Mouse (Mus musculus) heart, embryonic 11.5 days (tissue): ENCODE data around the gene Nav2. TPM values are rescaled to one million over a fixed set of nuclear protein-coding genes. Genes with fewer than 3 reads are reported as not detected.

Source experiments
- ATAC-seq: fragments of 200-750 bp; cut with Nextera tagmentation; replicated peaks from 2 replicates; pipeline ENCODE4 v1.8.0; 2017; ENCODE audit warnings: moderate library complexity; ENCODE audit not compliant: insufficient number of reproducible peaks, low FRiP score, low TSS enrichment
- H3K27ac ChIP-seq: fragments of 300-500 bp; sonication (generic); 2 replicates; pipeline ENCODE4 v1.5.1; 2014; ENCODE audit warnings: mild to moderate bottlenecking, low read depth, low read length
- H3K27me3 ChIP-seq: fragments of 300-500 bp; sonication (generic); 2 replicates; pipeline ENCODE4 v1.6.1; 2014; ENCODE audit warnings: mild to moderate bottlenecking, low read length, mixed read lengths; ENCODE audit not compliant: control insufficient read depth, insufficient read depth
- H3K36me3 ChIP-seq: fragments of 300-500 bp; sonication (generic); 2 replicates; pipeline ENCODE4 v1.6.1; 2014; ENCODE audit warnings: mild to moderate bottlenecking, low read length, moderate library complexity, mixed read lengths; ENCODE audit not compliant: control insufficient read depth, insufficient read depth
- H3K4me1 ChIP-seq: fragments of 300-500 bp; sonication (generic); 2 replicates; pipeline ENCODE4 v1.6.1; 2014; ENCODE audit warnings: low read length; ENCODE audit not compliant: control insufficient read depth, insufficient read depth
- H3K4me2 ChIP-seq: fragments of 300-500 bp; sonication (generic); 2 replicates; pipeline ENCODE4 v1.6.1; 2014; ENCODE audit warnings: mild to moderate bottlenecking, moderate library complexity
- H3K4me3 ChIP-seq: fragments of 300-500 bp; sonication (generic); 2 replicates; pipeline ENCODE4 v1.5.1; 2014; ENCODE audit warnings: low read depth, low read length
- H3K9ac ChIP-seq: fragments of 300-500 bp; sonication (generic); 2 replicates; pipeline ENCODE4 v1.6.1; 2014; ENCODE audit warnings: mild to moderate bottlenecking, low read depth, low read length, moderate library complexity
- H3K9me3 ChIP-seq: fragments of 300-500 bp; sonication (generic); replicated peaks from 2 replicates; pipeline ENCODE4 v1.6.1; 2016; ENCODE audit warnings: low read length; ENCODE audit not compliant: control insufficient read depth
- WGBS: fragments of 180-500 bp; shearing (Covaris S2); extraction: QIAGEN DNeasy Blood & Tissue Kit; methylation state at CpG from one replicate; pipeline ENCODE4 v1.1.7; 2014; ENCODE audit not compliant: insufficient replicate concordance; 5-methylcytosine and 5-hydroxymethylcytosine counted together
- polyA plus RNA-seq: library from polyadenylated mRNA; unstranded; fragments of >200 nt; fragmentation: Nextera tagmentation; extraction: Ambion mirVana; gene quantifications from 2 replicates; pipeline ENCODE4 v1.2.1, GENCODE M21; 2014

Gene Nav2
- polyA plus RNA-seq, 1 experiment from 2014 or later, result 32.2 TPM

DNA sequence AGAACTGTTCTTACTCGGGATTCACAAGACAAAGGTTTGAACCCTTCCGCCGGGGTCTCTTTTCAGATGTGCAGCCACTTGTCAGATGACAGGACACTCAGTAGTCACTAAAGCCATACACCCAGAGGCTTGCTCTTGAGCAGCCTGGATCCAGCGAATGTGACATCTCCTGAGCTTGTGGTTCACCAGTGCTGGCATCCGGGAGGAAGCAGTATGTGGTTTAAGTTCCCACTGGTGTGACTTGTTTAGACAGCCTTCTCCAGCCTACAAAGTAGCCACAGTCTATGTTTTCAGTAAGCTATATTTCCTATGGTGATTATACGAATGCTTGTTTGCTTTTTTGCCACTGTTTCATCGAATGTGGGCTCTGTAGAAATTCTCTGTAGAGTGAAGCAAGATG, 331.9 kb downstream of the Nav2 start:
- Histone ChIP-seq H3K36me3 (no peaks in the 10 kb centered on the region), H3K27ac (no peak overlapping the region), H3K4me2 (no peak overlapping the region), H3K4me3 (no peak overlapping the region), H3K27me3 (peaks cover 2% of the 10 kb centered on the region; the same call in 1 of the 2 replicates), H3K9ac (no peak overlapping the region), H3K4me1 (peaks cover 8% of the 10 kb centered on the region), H3K9me3 (no peaks in the 10 kb centered on the region)
- no peak for ATAC-seq
- WGBS, result 72% methylated on average over 7 of the region's 7 CpGs

DNA sequence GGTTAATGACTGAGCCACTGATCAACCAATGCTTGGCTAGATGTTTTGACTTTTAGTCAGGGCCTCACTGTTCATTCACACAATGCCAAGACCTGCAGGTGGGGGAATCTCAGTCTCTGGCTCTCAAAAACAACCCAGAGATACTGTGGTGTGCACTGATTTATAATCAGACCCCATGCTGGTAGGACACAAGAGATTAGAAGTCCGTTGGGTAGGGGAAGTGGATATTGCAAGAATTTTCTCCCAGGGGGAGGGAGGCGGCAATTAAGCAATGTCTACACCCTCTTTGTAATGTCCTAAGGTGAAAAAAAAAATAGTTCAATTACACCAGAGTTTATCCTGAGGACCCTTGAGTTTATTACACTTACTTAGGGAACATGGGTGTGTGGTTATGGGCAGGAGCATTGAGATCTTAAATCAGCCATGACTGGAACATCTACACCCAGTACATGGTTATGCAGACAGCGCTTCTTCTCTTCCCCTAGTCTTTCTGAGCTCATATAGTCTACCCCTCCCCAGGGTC, 332.8 kb downstream of the Nav2 start:
- H3K27me3 ChIP-seq, result peaks cover 2% of the 10 kb centered on the region; the same call in 1 of the 2 replicates
- no peak overlapping the region for H3K27ac ChIP-seq
- no peaks in the 10 kb centered on the region for H3K36me3 ChIP-seq
- H3K4me3 ChIP-seq, result no peak overlapping the region
- 67% methylated on average over 3 of the region's 3 CpGs for WGBS
- no peak overlapping the region for H3K9ac ChIP-seq
- ATAC-seq, result no peak
- H3K4me2 ChIP-seq, result no peak overlapping the region
- peaks cover 3% of the 10 kb centered on the region; the same call in 1 of the 2 replicates for H3K4me1 ChIP-seq
- H3K9me3 ChIP-seq, result no peaks in the 10 kb centered on the region

- no peak for ATAC-seq
- Histone ChIP-seq H3K9me3 (no peaks in the 10 kb centered on the region), H3K4me2 (no peak overlapping the region), H3K36me3 (no peaks in the 10 kb centered on the region), H3K4me1 (peaks cover 4% of the 10 kb centered on the region), H3K9ac (no peak overlapping the region), H3K27ac (no peak overlapping the region), H3K27me3 (peaks cover 7% of the 10 kb centered on the region), H3K4me3 (no peak overlapping the region)
- 53% methylated on average over 5 of the region's 5 CpGs for WGBS
These were observed 333.7 kb downstream of the Nav2 start for GRCm38 (mm10) chr7:49242261-49242660.

DNA sequence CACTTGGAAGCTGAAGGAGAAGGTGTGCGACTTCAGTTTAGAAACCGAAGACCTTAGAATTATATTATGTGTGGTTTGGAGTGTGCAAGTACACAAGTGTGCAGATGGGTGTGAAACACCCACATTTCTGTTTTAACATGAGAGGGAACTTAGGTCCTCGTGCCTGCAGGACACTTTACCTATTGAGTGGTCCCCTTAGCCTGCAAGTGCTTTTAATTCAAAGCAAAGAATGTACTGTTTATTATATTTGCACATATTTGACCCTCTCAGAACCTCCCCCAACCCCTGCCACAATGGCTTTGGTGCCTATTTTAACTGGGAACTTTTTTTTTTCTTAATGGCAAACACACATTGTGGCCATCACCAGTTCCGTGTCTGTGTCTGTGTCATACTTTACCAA, 334.6 kb downstream of the Nav2 start:
- Histone ChIP-seq H3K27me3 (peaks cover 15% of the 10 kb centered on the region), H3K4me1 (peaks cover 10% of the 10 kb centered on the region), H3K36me3 (no peaks in the 10 kb centered on the region), H3K9me3 (no peaks in the 10 kb centered on the region), H3K27ac (no peak overlapping the region), H3K4me3 (no peak overlapping the region), H3K9ac (no peak overlapping the region), H3K4me2 (no peak overlapping the region)
- no peak for ATAC-seq
- WGBS, result 83% methylated on average over 4 of the region's 4 CpGs

DNA sequence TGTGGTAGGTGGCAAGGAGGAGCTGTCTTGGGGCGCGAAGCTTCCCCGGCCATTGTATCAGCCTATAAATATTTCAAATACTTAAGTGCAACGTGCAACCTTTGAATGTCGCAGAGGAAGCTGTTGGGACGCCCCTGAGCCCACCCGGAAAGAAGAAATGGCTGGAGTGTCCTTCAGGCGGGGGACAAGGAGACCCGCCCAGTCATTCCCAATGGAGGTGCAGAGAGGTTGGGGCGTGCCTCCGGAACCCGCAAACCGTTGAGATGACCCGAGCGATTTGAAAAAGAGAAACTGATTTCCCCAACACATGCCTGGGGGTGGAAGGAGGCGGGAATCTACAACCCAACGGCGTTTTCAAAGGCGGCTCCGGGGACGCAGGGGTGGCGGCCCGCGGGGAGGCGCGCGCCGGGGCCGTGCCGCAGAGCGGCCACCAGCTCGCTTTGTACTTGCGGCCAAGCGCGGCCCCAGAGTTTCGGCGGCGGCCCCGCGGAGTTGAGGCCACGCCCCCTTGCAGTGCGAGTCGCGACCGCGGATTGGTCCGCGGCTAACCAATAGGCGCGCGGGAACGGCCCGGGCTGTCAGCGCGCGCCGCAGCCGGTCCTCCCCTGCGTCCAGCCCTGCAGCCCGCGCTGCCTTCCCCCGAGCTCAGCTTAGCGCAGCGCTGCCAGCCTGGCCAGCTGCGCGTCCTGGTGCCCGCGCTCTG, 337.2 kb downstream of the Nav2 start:
- Histone ChIP-seq H3K4me1 (peaks cover 26% of the 10 kb centered on the region), H3K27ac (peak overlapping the region; percentile 54), H3K36me3 (no peaks in the 10 kb centered on the region), H3K9me3 (no peaks in the 10 kb centered on the region), H3K9ac (peak overlapping the region; percentile 73), H3K27me3 (peaks cover 25% of the 10 kb centered on the region), H3K4me2 (peak overlapping the region; percentile 92), H3K4me3 (peak overlapping the region; percentile 56)
- ATAC-seq, result peak; percentile 90
- WGBS, result under 1% methylated on average over 68 of the region's 68 CpGs

DNA sequence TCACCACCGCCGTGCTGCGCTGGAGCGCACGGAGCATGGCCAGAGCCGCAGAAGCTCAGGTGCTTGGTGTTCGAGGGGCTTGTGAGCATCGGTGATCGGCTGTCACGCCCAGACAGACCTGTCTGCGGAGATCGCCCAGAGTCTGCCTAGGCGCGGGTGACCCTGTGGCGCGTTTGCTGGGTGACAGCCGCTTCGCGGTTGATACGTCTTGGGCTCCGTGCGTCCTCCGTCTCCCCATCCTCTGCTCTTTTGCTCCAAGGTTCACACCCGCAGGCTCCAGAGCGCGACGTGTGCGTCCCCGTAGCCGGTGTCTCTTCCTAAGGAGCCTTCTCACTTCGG, 337.7 kb downstream of the Nav2 start:
- H3K36me3 ChIP-seq, result no peaks in the 10 kb centered on the region
- H3K4me1 ChIP-seq, result peaks cover 26% of the 10 kb centered on the region
- no peaks in the 10 kb centered on the region for H3K9me3 ChIP-seq
- H3K4me3 ChIP-seq, result peak overlapping the region; percentile 56
- H3K27me3 ChIP-seq, result peaks cover 25% of the 10 kb centered on the region
- H3K27ac ChIP-seq, result 0 out of 2 replicates have a peak overlapping the region, but pooled peaks have one; percentile 10
- ATAC-seq, result no peak
- H3K9ac ChIP-seq, result peak overlapping the region; percentile 73
- H3K4me2 ChIP-seq, result peak overlapping the region; percentile 92
- under 1% methylated on average over 31 of the region's 31 CpGs for WGBS

- H3K9me3 ChIP-seq, result no peaks in the 10 kb centered on the region
- H3K4me3 ChIP-seq, result peak overlapping the region; percentile 56
- H3K27ac ChIP-seq, result 0 out of 2 replicates have a peak overlapping the region, but pooled peaks have one; percentile 10
- H3K4me1 ChIP-seq, result peaks cover 26% of the 10 kb centered on the region
- H3K4me2 ChIP-seq, result peak overlapping the region; percentile 92
- no peak for ATAC-seq
- peaks cover 25% of the 10 kb centered on the region for H3K27me3 ChIP-seq
- no peaks in the 10 kb centered on the region for H3K36me3 ChIP-seq
- peak overlapping the region; percentile 73 for H3K9ac ChIP-seq
- 2% methylated on average over 50 of the region's 50 CpGs for WGBS
These were observed 338.3 kb downstream of the Nav2 start for GRCm38 (mm10) chr7:49246584-49247481.

- peak overlapping the region; percentile 92 for H3K4me2 ChIP-seq
- peak overlapping the region; percentile 56 for H3K4me3 ChIP-seq
- no peaks in the 10 kb centered on the region for H3K36me3 ChIP-seq
- peaks cover 25% of the 10 kb centered on the region for H3K27me3 ChIP-seq
- peak overlapping the region; percentile 73 for H3K9ac ChIP-seq
- H3K9me3 ChIP-seq, result no peaks in the 10 kb centered on the region
- no peak for ATAC-seq
- H3K27ac ChIP-seq, result peak overlapping the region; percentile 69
- WGBS, result 10% methylated on average over 8 of the region's 8 CpGs
- peaks cover 26% of the 10 kb centered on the region for H3K4me1 ChIP-seq
These were observed 339.3 kb downstream of the Nav2 start for GRCm38 (mm10) chr7:49247744-49248331.
